Mouse (Mus musculus): Measurements from ENCODE around the gene Pdk1. TPM values are rescaled to one million over a fixed set of nuclear protein-coding genes. Genes with fewer than 3 reads are reported as not detected.
"Not testable (repeated sequence)": the region's sequence is repeated elsewhere in the genome, so short reads cannot be mapped to it uniquely, and the experiment has no call there.

Gene Pdk1
- polyA plus RNA-seq, 1 experiment from 2014 or later: 14.4 TPM

DNA sequence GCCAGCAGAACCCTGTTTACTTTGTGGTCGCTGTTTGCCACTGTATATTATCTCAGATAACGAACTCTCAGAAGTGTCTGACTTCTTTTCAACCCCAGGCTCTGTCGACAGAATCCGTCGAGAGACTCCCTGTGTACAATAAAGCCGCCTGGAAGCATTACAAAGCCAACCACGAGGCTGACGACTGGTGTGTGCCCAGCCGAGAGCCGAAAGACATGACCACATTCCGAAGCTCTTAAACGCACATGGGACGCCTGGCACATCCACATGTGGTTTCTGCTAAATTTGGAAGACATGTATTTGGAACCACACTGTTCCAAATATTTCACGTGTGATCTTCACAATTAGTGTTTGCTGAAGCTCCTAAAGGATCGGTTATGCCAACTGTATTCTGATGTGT, 26.9 kb downstream of the Pdk1 start:
- WGBS: 90% methylated on average over 15 of the region's 15 CpGs
- H3K4me2 ChIP-seq (replicated peaks): no peak overlapping the region
- no peak overlapping the region for H3K4me3 ChIP-seq (replicated peaks)

DNA sequence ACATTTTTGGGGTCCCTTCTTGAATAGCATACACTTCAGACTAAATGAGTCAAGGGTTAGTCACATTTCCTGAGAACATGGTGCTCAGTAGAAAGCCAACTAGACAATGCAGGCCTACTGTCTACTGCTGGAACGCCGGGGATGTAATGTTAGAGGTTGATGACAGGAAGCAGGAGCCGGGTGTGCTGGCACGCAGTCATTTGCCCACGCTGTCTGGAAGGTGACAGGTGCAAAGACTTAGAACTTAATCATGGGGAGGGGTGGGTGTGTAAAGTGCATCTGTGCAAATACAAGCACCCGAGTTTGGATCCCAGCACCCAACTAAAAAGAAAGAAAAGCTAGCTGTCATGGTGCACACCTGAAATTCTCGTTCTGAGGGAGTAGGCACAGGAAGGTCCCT, 32.1 kb downstream of the Pdk1 start:
- Histone ChIP-seq H3K27ac (no peak overlapping the region), H3K4me2 (replicated peaks) (no peak overlapping the region), H3K4me1 (replicated peaks) (no peaks in the 10 kb centered on the region), H3K36me3 (no peaks in the 10 kb centered on the region; the same call in 1 of the 2 replicates), H3K9ac (replicated peaks) (no peak overlapping the region), H3K9me3 (no peaks in the 10 kb centered on the region), H3K27me3 (no peaks in the 10 kb centered on the region), H3K4me3 (replicated peaks) (no peak overlapping the region)
- 93% methylated on average over 7 of the region's 7 CpGs for WGBS
- ATAC-seq: no peak

More for the DNA sequence above, 26.9 kb downstream of the Pdk1 start:
- no peak for ATAC-seq
- Histone ChIP-seq H3K27ac (no peak overlapping the region), H3K9ac (replicated peaks) (no peak overlapping the region), H3K9me3 (no peaks in the 10 kb centered on the region), H3K4me1 (replicated peaks) (0 out of 2 replicates have a peak, but pooled peaks cover 3% of the 10 kb centered on the region), H3K36me3 (no peaks in the 10 kb centered on the region; the same call in 1 of the 2 replicates), H3K27me3 (no peaks in the 10 kb centered on the region)

DNA sequence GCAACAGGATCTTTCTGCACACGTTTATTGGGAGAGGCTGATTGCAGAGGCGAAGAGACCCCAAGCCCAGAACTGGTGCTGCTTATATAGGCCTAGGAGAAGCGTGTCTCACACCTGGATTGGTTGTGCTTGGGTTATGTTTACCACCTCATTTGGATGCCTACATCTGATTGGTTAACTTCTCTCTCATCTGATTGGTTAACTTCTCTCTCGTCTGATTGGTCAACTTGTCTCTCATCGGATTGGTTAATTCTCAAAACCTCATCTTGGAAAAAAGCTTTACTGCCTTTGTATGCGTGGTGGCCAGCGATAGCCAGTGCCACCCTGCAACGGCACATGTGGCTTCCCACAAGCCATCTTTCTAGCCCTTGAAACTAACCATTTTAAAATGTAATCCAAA, 33.3 kb downstream of the Pdk1 start:
- H3K36me3 ChIP-seq; ATAC-seq; H3K27me3 ChIP-seq; H3K4me2 ChIP-seq (replicated peaks); H3K4me1 ChIP-seq (replicated peaks); H3K27ac ChIP-seq; H3K9ac ChIP-seq (replicated peaks); H3K4me3 ChIP-seq (replicated peaks); H3K9me3 ChIP-seq: not testable (repeated sequence)
- 94% methylated on average over 8 of the region's 8 CpGs for WGBS

DNA sequence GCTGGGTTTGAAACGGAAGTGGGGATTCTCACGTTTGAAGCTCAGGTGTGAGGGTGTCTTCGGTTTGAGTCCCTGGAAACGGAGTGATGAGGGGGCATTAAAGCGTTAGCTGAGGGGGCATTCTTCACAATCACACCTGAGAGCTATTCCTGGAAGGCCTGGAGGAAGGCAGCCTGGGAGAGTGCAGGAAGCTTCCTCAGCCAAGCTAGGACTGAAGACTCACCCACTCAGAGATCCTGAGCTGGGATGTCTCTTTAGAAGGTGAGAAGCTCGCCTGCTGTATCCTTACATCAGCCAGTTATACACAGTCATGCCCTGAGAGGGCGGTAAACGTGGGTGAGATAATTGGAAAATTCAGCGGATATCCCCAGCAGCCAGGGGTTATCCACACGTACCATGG, 40.9 kb downstream of the Pdk1 start:
- H3K27ac ChIP-seq: no peak overlapping the region
- ATAC-seq: no peak
- no peak overlapping the region for H3K4me2 ChIP-seq (replicated peaks)
- H3K9ac ChIP-seq (replicated peaks): no peak overlapping the region
- 78% methylated on average over 10 of the region's 10 CpGs for WGBS
- no peaks in the 10 kb centered on the region for H3K4me1 ChIP-seq (replicated peaks)
- H3K9me3 ChIP-seq: no peaks in the 10 kb centered on the region
- H3K36me3 ChIP-seq: no peaks in the 10 kb centered on the region
- H3K27me3 ChIP-seq: no peaks in the 10 kb centered on the region
- no peak overlapping the region for H3K4me3 ChIP-seq (replicated peaks)

DNA sequence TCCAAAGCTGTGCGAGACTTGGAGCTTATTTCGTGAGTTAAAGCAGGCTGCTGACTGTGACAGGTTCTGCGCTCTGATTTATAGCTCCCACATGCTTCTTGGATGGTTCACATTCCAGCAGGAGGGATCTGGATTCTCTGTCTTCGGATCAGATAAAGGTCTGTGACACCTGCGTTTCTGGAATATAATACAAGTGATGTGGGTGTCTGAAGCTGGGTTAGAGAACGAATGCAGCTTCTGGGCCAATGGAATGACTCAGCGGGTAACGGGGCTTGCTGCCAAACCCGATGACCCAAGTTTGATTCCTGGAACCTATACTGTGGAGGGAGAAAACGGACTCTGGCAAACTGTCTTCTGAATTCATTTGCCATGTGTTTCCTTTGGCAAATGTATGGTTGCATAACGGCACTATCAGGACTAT, 46.2 kb downstream of the Pdk1 start:
- H3K36me3 ChIP-seq: no peaks in the 10 kb centered on the region
- no peak overlapping the region for H3K4me3 ChIP-seq (replicated peaks)
- H3K4me2 ChIP-seq (replicated peaks): no peak overlapping the region
- no peaks in the 10 kb centered on the region for H3K4me1 ChIP-seq (replicated peaks)
- no peak for ATAC-seq
- H3K27ac ChIP-seq: no peak overlapping the region
- H3K9me3 ChIP-seq: no peaks in the 10 kb centered on the region
- no peaks in the 10 kb centered on the region for H3K27me3 ChIP-seq
- 88% methylated on average over 11 of the region's 11 CpGs for WGBS
- no peak overlapping the region for H3K9ac ChIP-seq (replicated peaks)

DNA sequence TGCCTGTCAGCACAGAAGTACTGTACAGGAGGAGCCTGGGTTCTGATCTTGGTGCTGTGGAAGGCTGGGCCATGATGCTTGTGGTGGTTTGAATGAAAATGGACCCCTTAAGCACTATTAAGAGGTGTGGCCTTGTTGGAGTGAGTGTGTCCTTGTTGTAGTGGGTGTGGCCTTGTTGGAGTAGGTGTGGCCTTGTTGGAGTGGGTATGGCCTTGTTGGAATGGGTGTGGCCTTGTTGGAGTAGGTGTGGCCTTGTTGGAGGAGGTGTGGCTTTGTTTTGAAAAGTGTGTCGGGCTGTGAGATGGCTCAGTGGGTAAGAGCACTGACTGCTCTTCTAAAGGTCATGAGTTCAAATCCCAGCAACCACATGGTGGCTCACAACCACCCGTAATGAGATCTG, 51.9 kb downstream of the Pdk1 start:
- H3K4me1 ChIP-seq (replicated peaks); H3K36me3 ChIP-seq; H3K4me3 ChIP-seq (replicated peaks); H3K9me3 ChIP-seq; H3K27me3 ChIP-seq; H3K9ac ChIP-seq (replicated peaks); H3K27ac ChIP-seq; ATAC-seq; H3K4me2 ChIP-seq (replicated peaks): not testable (repeated sequence)
- WGBS: 79% methylated on average over 2 of the region's 2 CpGs

DNA sequence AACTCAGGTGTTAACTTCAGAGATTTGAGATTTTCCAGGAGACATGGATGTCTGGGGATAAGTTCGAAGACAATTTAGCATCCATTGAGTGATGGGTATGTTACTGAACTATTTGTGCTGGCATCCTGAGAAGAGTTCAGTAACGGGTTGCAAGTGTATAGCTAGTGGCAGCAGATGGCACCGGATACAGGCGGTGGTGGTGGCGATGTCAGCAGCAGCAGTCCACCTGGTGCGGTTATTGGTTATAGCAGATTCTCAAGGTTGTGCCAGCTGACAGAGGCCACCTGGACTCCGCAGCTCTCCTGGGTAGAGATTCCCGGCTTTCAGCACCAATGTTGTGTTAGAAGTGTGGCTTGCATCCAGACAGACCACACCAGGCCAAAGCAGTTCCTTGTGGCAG, 61.0 kb downstream of the Pdk1 start:
- H3K9me3 ChIP-seq: no peaks in the 10 kb centered on the region
- H3K4me2 ChIP-seq (replicated peaks): no peak overlapping the region
- H3K27me3 ChIP-seq: no peaks in the 10 kb centered on the region
- 95% methylated on average over 8 of the region's 8 CpGs for WGBS
- H3K4me3 ChIP-seq (replicated peaks): no peak overlapping the region
- H3K9ac ChIP-seq (replicated peaks): no peak overlapping the region
- no peaks in the 10 kb centered on the region for H3K4me1 ChIP-seq (replicated peaks)
- no peaks in the 10 kb centered on the region for H3K36me3 ChIP-seq
- ATAC-seq: no peak
- no peak overlapping the region for H3K27ac ChIP-seq

DNA sequence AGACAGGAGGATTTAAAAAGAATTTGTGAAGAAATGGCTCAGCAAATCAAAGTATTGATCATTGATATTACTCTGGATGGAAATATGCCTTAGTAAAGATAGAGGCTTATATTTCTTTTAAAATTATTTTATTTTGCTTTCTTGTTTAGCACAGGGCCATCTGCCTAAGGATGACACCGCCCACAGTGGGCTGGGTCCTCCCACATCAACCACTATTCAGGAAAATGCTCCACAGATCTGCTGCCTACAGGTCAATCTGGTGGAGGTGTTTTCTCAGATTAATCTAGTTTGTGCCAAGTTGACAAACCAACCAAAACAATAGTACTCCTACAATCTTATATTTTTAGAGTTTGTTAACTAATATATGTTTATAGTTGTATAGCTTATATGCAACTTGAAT, 63.7 kb downstream of the Pdk1 start:
- WGBS: 88% methylated on average over 1 of the region's 1 CpGs

DNA sequence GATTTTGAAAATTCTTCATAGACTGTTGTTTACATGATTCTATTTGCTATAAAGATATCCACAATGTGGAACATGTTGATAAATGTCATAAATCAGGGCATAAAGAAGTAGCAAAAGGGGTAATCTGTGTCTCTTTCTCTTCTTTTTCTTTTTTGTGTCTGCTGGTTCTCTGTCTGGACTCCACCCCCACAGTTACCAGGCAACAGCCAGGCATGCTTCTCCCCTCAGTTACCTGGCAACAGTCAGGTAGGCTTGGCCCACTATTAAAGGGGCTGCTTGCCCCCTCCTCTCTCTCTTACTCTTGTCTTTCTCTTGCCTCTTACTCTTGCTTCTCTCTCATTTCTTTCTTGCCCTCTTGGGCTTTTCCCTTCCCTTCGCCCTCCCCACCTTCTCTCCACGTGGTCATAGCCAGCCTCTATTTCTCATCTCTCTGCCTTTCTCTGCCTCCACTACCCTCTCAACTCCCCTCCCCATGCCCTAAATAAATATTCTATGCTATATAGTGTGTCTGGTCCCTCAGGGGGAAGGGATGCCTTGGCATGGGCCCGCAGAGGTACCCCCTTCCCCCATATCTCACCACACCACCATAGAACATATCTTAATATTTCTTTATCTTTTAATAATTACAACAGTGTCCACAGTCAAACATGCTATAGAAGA, 64.8 kb downstream of the Pdk1 start:
- no peak overlapping the region for H3K4me2 ChIP-seq (replicated peaks)
- 64% methylated on average over 3 of the region's 3 CpGs for WGBS
- no peaks in the 10 kb centered on the region for H3K27me3 ChIP-seq
- H3K36me3 ChIP-seq: no peaks in the 10 kb centered on the region
- H3K27ac ChIP-seq: no peak overlapping the region
- no peak overlapping the region for H3K9ac ChIP-seq (replicated peaks)
- H3K4me1 ChIP-seq (replicated peaks): no peaks in the 10 kb centered on the region
- ATAC-seq: peak; percentile 40; the same call in 1 of the 2 replicates
- no peaks in the 10 kb centered on the region for H3K9me3 ChIP-seq
- H3K4me3 ChIP-seq (replicated peaks): no peak overlapping the region

More for the DNA sequence above, 63.7 kb downstream of the Pdk1 start:
- no peaks in the 10 kb centered on the region for H3K4me1 ChIP-seq (replicated peaks)
- H3K27me3 ChIP-seq: no peaks in the 10 kb centered on the region
- H3K27ac ChIP-seq: no peak overlapping the region
- H3K36me3 ChIP-seq: no peaks in the 10 kb centered on the region
- H3K4me2 ChIP-seq (replicated peaks): no peak overlapping the region
- H3K9ac ChIP-seq (replicated peaks): no peak overlapping the region
- no peaks in the 10 kb centered on the region for H3K9me3 ChIP-seq
- no peak for ATAC-seq
- H3K4me3 ChIP-seq (replicated peaks): no peak overlapping the region

DNA sequence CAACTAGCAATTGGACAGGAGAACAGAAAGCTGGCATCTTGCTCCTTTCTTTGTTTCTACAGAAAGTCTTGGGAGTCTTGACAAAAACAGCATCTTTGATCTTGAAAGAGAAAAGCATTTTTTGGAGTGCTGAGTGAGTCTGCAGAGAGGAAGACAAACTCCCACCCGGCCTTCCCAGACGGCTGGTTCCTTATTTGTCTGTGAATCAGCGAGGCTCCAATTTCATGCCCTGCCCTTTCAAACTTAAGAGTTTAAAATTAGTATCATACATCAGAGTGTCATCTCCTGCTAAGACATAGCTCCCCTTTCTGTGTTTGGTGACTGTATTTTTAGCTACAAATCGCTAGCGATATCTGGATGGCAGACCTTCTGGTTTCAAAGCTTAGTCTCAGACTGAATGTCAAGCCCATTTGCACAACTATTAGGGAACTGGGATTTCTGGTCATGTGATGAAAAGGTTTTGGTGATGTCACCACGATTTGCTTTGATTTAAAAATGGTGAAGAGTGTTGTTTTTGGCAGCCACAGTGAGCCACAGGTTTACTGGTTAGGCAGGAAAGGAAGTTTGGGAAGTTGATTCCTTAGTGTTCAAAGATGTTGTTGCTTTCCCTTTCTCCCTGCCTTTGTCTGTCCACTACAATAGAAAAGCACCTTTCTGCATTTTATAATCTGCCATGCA, 65.8 kb downstream of the Pdk1 start:
- H3K27ac ChIP-seq: no peak overlapping the region
- H3K9me3 ChIP-seq: no peaks in the 10 kb centered on the region
- no peaks in the 10 kb centered on the region for H3K27me3 ChIP-seq
- ATAC-seq: no peak
- H3K4me3 ChIP-seq (replicated peaks): no peak overlapping the region
- WGBS: 72% methylated on average over 6 of the region's 6 CpGs
- no peak overlapping the region for H3K4me2 ChIP-seq (replicated peaks)
- no peaks in the 10 kb centered on the region for H3K36me3 ChIP-seq
- no peak overlapping the region for H3K9ac ChIP-seq (replicated peaks)
- H3K4me1 ChIP-seq (replicated peaks): no peaks in the 10 kb centered on the region

DNA sequence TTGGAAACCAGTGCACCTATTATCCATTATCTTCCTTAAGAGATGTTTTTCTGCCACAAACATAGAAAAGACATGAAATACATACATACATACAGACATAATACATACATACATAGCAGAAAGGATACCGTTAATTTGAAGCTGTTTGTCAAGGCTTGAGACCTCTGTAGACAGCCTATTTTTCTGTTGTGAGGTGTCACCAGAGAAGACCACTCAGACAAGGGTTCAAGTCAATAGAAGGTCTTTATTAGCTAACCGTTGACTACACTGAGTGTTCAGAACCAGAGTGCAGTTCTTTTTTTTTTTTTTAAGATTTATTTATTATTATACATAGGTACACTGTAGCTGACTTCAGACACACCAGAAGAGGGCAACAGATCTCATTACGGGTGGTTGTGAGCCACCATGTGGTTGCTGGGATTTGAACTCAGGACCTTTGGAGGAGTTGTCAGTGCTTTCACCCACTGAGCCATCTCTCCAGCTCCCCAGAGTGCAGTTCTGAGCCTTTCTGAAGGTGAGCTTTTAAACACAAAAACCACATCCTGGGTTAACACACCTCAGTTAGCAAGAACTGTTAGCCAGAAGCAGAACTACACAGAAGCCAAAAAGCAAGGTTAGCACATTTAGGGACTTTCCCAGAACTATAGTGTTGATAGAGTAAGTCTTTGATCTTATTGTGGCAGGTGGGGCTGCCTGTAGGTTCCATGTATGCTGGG, 68.1 kb downstream of the Pdk1 start:
- Histone ChIP-seq H3K27me3 (no peaks in the 10 kb centered on the region), H3K9me3 (no peaks in the 10 kb centered on the region), H3K4me2 (replicated peaks) (no peak overlapping the region), H3K27ac (no peak overlapping the region), H3K4me1 (replicated peaks) (no peaks in the 10 kb centered on the region), H3K36me3 (no peaks in the 10 kb centered on the region), H3K4me3 (replicated peaks) (no peak overlapping the region), H3K9ac (replicated peaks) (no peak overlapping the region)
- no peak for ATAC-seq
- WGBS: 97% methylated on average over 3 of the region's 3 CpGs

DNA sequence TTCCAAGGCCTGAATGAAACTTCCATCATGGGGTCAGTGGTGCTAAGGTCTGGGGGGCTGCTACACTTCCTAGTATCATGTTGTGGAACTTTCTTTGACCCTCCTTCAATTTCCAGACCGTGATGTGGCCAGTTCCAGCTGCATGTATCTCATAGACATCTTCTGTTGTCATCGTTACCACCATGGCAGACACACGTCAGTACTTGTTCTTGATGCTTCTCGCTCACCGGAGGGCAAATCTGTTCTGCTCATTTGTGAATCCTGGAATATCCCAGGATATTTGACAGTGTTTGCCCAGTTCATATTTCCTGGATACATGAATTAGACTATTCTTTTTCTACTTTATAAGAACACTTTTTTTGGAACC, 68.7 kb downstream of the Pdk1 start:
- Histone ChIP-seq H3K27me3 (no peaks in the 10 kb centered on the region), H3K4me1 (replicated peaks) (no peaks in the 10 kb centered on the region)
- 94% methylated on average over 5 of the region's 5 CpGs for WGBS

More for the DNA sequence above, 68.7 kb downstream of the Pdk1 start:
- H3K9ac ChIP-seq (replicated peaks): no peak overlapping the region
- no peaks in the 10 kb centered on the region for H3K36me3 ChIP-seq
- no peak overlapping the region for H3K4me2 ChIP-seq (replicated peaks)
- H3K27ac ChIP-seq: no peak overlapping the region
- no peak overlapping the region for H3K4me3 ChIP-seq (replicated peaks)
- ATAC-seq: no peak
- H3K9me3 ChIP-seq: no peaks in the 10 kb centered on the region
